Mouse (Mus musculus): ENCODE data around the gene Mindy1.

The Mindy1 gene

GRCm38 (mm10) chr3:95293537-95293936, 12.4 kb downstream of the Mindy1 start:
- no peak for DNase-seq (ENCODE audit: low read depth, low spot score)

GRCm38 (mm10) chr3:95294316-95294715, 13.2 kb downstream of the Mindy1 start:
- no peak for DNase-seq (ENCODE audit: low read depth, low spot score)

GRCm38 (mm10) chr3:95294718-95295117, 13.6 kb downstream of the Mindy1 start:
- DNase-seq (ENCODE audit: low read depth, low spot score), result no peak

- DNase-seq (ENCODE audit: low read depth, low spot score), result no peak
Observed at GRCm38 (mm10) chr3:95295321-95296102, 14.4 kb downstream of the Mindy1 start.

GRCm38 (mm10) chr3:95296103-95296469, 14.9 kb downstream of the Mindy1 start:
- DNase-seq (ENCODE audit: low read depth, low spot score), result no peak

GRCm38 (mm10) chr3:95298018-95298417, 16.9 kb downstream of the Mindy1 start:
- DNase-seq (ENCODE audit: low read depth, low spot score), result no peak

- no peak for DNase-seq (ENCODE audit: low read depth, low spot score)
Observed at GRCm38 (mm10) chr3:95301204-95301796, 20.2 kb downstream of the Mindy1 start.

GRCm38 (mm10) chr3:95306244-95306643, 25.1 kb downstream of the Mindy1 start:
- no peak for DNase-seq (ENCODE audit: low read depth, low spot score)

- no peak for DNase-seq (ENCODE audit: low read depth, low spot score)
Observed at GRCm38 (mm10) chr3:95307100-95307499, 26.0 kb downstream of the Mindy1 start, which contains the start of gene Anxa9. Anxa9 (minus strand) TSS chr3:95307176.

GRCm38 (mm10) chr3:95310496-95310895, 29.4 kb downstream of the Mindy1 start:
- no peak for DNase-seq (ENCODE audit: low read depth, low spot score)

GRCm38 (mm10) chr3:95310968-95311882, 30.1 kb downstream of the Mindy1 start:
- DNase-seq (ENCODE audit: low read depth, low spot score), result no peak

- no peak for DNase-seq (ENCODE audit: low read depth, low spot score)
Observed at GRCm38 (mm10) chr3:95312623-95313022, 31.5 kb downstream of the Mindy1 start.

GRCm38 (mm10) chr3:95313476-95313875, 32.3 kb downstream of the Mindy1 start:
- no peak for DNase-seq (ENCODE audit: low read depth, low spot score)

- DNase-seq (ENCODE audit: low read depth, low spot score), result no peak
Observed at GRCm38 (mm10) chr3:95314075-95314474, 32.9 kb downstream of the Mindy1 start.

GRCm38 (mm10) chr3:95314486-95315093, 33.4 kb downstream of the Mindy1 start, which contains the start of gene Cers2:
Cers2 (plus strand) TSS chr3:95314791.
- DNase-seq (ENCODE audit: low read depth, low spot score), result no peak

- peak; percentile 49 for DNase-seq (ENCODE audit: low read depth, low spot score)
Observed at GRCm38 (mm10) chr3:95315094-95315843, 34.1 kb downstream of the Mindy1 start.

GRCm38 (mm10) chr3:95315844-95316550, 34.9 kb downstream of the Mindy1 start:
- DNase-seq (ENCODE audit: low read depth, low spot score), result no peak

- no peak for DNase-seq (ENCODE audit: low read depth, low spot score)
Observed at GRCm38 (mm10) chr3:95317414-95318080, 36.4 kb downstream of the Mindy1 start.

GRCm38 (mm10) chr3:95318548-95318947, 37.4 kb downstream of the Mindy1 start:
- no peak for DNase-seq (ENCODE audit: low read depth, low spot score)

- DNase-seq (ENCODE audit: low read depth, low spot score), result no peak
Observed at GRCm38 (mm10) chr3:95319110-95319509, 38.0 kb downstream of the Mindy1 start.

All from brain, embryonic 18.5 days (tissue).